Mouse (Mus musculus) brain, embryonic 18.5 days (tissue): ENCODE results near the gene Stkld1.
A peak's percentile ranks its signal among the peaks of the same experiment; 100 is the strongest.

ENCODE experiments used
- DNase-seq: peaks from one replicate; pipeline ENCODE4 v3.0.0-alpha.2; 2012; ENCODE audit warnings: low read depth, low spot score

The Stkld1 gene

GRCm38 (mm10) chr2:26915927-26916728, 17.7 kb upstream of the Stkld1 start, which contains the start of the genes Surf2 and Surf1:
TSS of gene Surf2 (plus strand) at chr2:26916367.
TSS of gene Surf1 (minus strand) at chr2:26916530.
- peak; percentile 75 for DNase-seq

GRCm38 (mm10) chr2:26916738-26917137, 17.1 kb upstream of the Stkld1 start:
- no peak for DNase-seq

GRCm38 (mm10) chr2:26919684-26920083, 14.2 kb upstream of the Stkld1 start:
- DNase-seq = no peak

- DNase-seq = no peak
Measured at GRCm38 (mm10) chr2:26920190-26920855, 13.5 kb upstream of the Stkld1 start.

- DNase-seq = no peak
Measured at GRCm38 (mm10) chr2:26921784-26922183, 12.1 kb upstream of the Stkld1 start.

GRCm38 (mm10) chr2:26927745-26928476, 5.9 kb upstream of the Stkld1 start:
- no peak for DNase-seq

- no peak for DNase-seq
Measured at GRCm38 (mm10) chr2:26930390-26930789, 3.5 kb upstream of the Stkld1 start.

- DNase-seq = no peak
Measured at GRCm38 (mm10) chr2:26932473-26933303, 1.2 kb upstream of the Stkld1 start.

- DNase-seq = no peak
Measured at GRCm38 (mm10) chr2:26935286-26935685, 1.4 kb downstream of the Stkld1 start.

- no peak for DNase-seq
Measured at GRCm38 (mm10) chr2:26936425-26936824, 2.6 kb downstream of the Stkld1 start.

GRCm38 (mm10) chr2:26941539-26941938, 7.7 kb downstream of the Stkld1 start:
- DNase-seq = no peak

- no peak for DNase-seq
Measured at GRCm38 (mm10) chr2:26943253-26943652, 9.4 kb downstream of the Stkld1 start.

GRCm38 (mm10) chr2:26950411-26950810, 16.6 kb downstream of the Stkld1 start:
- DNase-seq = no peak

GRCm38 (mm10) chr2:26951346-26951905, 17.6 kb downstream of the Stkld1 start:
- no peak for DNase-seq

GRCm38 (mm10) chr2:26952193-26952592, 18.3 kb downstream of the Stkld1 start:
- no peak for DNase-seq

GRCm38 (mm10) chr2:26952866-26953265, 19.0 kb downstream of the Stkld1 start:
- no peak for DNase-seq

- no peak for DNase-seq
Measured at GRCm38 (mm10) chr2:26954735-26955395, 21.0 kb downstream of the Stkld1 start.

GRCm38 (mm10) chr2:26956811-26957487, 23.1 kb downstream of the Stkld1 start:
- no peak for DNase-seq

- no peak for DNase-seq
Measured at GRCm38 (mm10) chr2:26957488-26957859, 23.6 kb downstream of the Stkld1 start.

GRCm38 (mm10) chr2:26960756-26961155, 26.9 kb downstream of the Stkld1 start:
- no peak for DNase-seq
